Mouse (Mus musculus) myocyte (in vitro differentiated cells): ENCODE data around the gene Paqr6.
"Not testable (repeated sequence)": the region's sequence is repeated elsewhere in the genome, so short reads cannot be mapped to it uniquely, and the experiment has no call there.

Source experiments
- CEBPB ChIP-seq: IDR thresholded peaks from 2 replicates; pipeline ENCODE4 v1.6.1; 2011; ENCODE audit warnings: mild to moderate bottlenecking, moderate library complexity; ENCODE audit not compliant: poor library complexity, insufficient read depth, severe bottlenecking
- E2F4 ChIP-seq: IDR thresholded peaks from one replicate; pipeline ENCODE4 v1.6.1; 2011; ENCODE audit warnings: mild to moderate bottlenecking, control low read depth, moderate library complexity; ENCODE audit not compliant: insufficient read depth
- MAX ChIP-seq: IDR thresholded peaks from one replicate; pipeline ENCODE4 v1.6.1; 2011; ENCODE audit warnings: low read depth, mild to moderate bottlenecking, control low read depth
- MYOD1 ChIP-seq, 3 experiments: IDR thresholded peaks; one replicate each; pipeline ENCODE4 v1.6.1; 2011; ENCODE audit warnings: control low read depth in 2 of 3, low read depth in 2 of 3, mild to moderate bottlenecking in 2 of 3, moderate library complexity in 1 of 3; ENCODE audit not compliant: insufficient read length in 2 of 3, control insufficient read depth in 1 of 3
- MYOG ChIP-seq, 3 experiments: IDR thresholded peaks; one replicate each; pipeline ENCODE4 v1.6.1; 2011; ENCODE audit warnings: control low read depth in 2 of 3, low read depth in 2 of 3, mild to moderate bottlenecking in 2 of 3; ENCODE audit not compliant: insufficient read length in 2 of 3, control insufficient read depth in 1 of 3, insufficient read depth in 1 of 3
- POLR2A ChIP-seq: IDR thresholded peaks from one replicate; pipeline ENCODE4 v1.6.1; 2011; ENCODE audit warnings: low read depth, mild to moderate bottlenecking, control low read depth, moderate library complexity; ENCODE audit not compliant: insufficient read length
- POLR2AphosphoS2 ChIP-seq: IDR thresholded peaks from one replicate; pipeline ENCODE4 v1.6.1; 2011; ENCODE audit warnings: low read depth, control low read depth; ENCODE audit not compliant: insufficient read length
- SRF ChIP-seq: IDR thresholded peaks from one replicate; pipeline ENCODE4 v1.6.1; 2011; ENCODE audit warnings: low read depth; ENCODE audit not compliant: control insufficient read depth, insufficient read length
- TCF12 ChIP-seq: IDR thresholded peaks from one replicate; pipeline ENCODE4 v1.6.1; 2011; ENCODE audit warnings: mild to moderate bottlenecking, control low read depth; ENCODE audit not compliant: poor library complexity, insufficient read depth, severe bottlenecking
- TCF3 ChIP-seq: IDR thresholded peaks from one replicate; pipeline ENCODE4 v1.6.1; 2011; ENCODE audit warnings: low read depth, control low read depth; ENCODE audit not compliant: insufficient read length
- USF1 ChIP-seq: IDR thresholded peaks from one replicate; pipeline ENCODE4 v1.6.1; 2011; ENCODE audit warnings: low read depth, mild to moderate bottlenecking, control low read depth, moderate library complexity

GRCm38 (mm10) chr3:88366830-88367428 is 2.5 kb downstream of the Paqr6 start:
- not testable (repeated sequence) for TF ChIP-seq POLR2A; POLR2AphosphoS2; CEBPB; USF1; E2F4; SRF; MYOD1 (IDR thresholded peaks at IDR 0.05; ENCODE audit: control insufficient read depth in 1 of 3, insufficient read length in 2 of 3, low read depth in 2 of 3); MYOG (IDR thresholded peaks at IDR 0.05; ENCODE audit: control insufficient read depth in 1 of 3, insufficient read depth in 1 of 3, insufficient read length in 2 of 3, low read depth in 2 of 3); TCF3; MAX; TCF12
